Mouse (Mus musculus) MEL (cell line): Measurements from ENCODE around the gene Olfr509.

Experiments used
- EP300 ChIP-seq, 2 experiments: IDR thresholded peaks; 2 replicates each; pipeline ENCODE4 v1.6.1; 2011; ENCODE audit warnings: improper control_type of control experiment in 2 of 2, low read length in 2 of 2, low read depth in 1 of 2, mild to moderate bottlenecking in 1 of 2
- ETS1 ChIP-seq: IDR thresholded peaks from 2 replicates; pipeline ENCODE4 v1.6.1; 2012; ENCODE audit warnings: low read depth, mild to moderate bottlenecking, inconsistent platforms, low read length, improper control_type of control experiment, moderate library complexity
- GATA1 ChIP-seq: IDR thresholded peaks from 2 replicates; pipeline ENCODE4 v1.6.1; 2011; ENCODE audit warnings: low read depth, low read length, improper control_type of control experiment
- NELFE ChIP-seq: IDR thresholded peaks from 2 replicates; pipeline ENCODE4 v1.6.1; 2011; ENCODE audit warnings: low read depth, low read length, improper control_type of control experiment
- UBTF ChIP-seq: IDR thresholded peaks from 2 replicates; pipeline ENCODE4 v1.6.1; 2012; ENCODE audit warnings: low read depth, mild to moderate bottlenecking, inconsistent platforms, low read length, improper control_type of control experiment, moderate library complexity, borderline replicate concordance; ENCODE audit not compliant: insufficient read depth
- USF2 ChIP-seq, 2 experiments: IDR thresholded peaks; 2 replicates each; pipeline ENCODE4 v1.6.1; 2011 to 2012; ENCODE audit warnings: improper control_type of control experiment in 2 of 2, low read length in 2 of 2, borderline replicate concordance in 1 of 2, inconsistent platforms in 1 of 2, low read depth in 1 of 2, mild to moderate bottlenecking in 1 of 2; ENCODE audit not compliant: insufficient read depth in 1 of 2

DNA sequence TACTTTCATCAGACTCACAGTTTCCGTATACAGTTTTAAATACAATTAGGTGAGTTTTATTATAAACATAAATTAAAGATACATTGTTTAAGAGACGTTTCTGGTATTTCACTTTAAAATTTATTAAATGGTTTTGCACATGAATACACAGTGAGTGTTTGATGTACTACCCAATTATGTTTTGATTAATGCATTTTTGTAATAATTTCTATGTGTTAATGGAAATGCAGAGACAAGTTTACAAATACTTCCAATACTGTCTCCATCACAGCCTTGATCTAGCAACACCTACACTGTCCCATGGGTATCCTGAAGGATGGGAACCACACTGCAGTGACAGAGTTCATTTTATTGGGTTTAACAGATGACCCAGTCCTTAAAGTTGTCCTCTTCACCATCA, 30.2 kb downstream of the Olfr509 start, which contains the start of gene Olfr507:
- TF ChIP-seq EP300 (IDR thresholded peaks at IDR 0.05; ENCODE audit: low read depth in 1 of 2, low read length in 2 of 2) (no peak), UBTF (no peak), NELFE (no peak), ETS1 (no peak), GATA1 (no peak), USF2 (IDR thresholded peaks at IDR 0.05; ENCODE audit: borderline replicate concordance in 1 of 2, insufficient read depth in 1 of 2, low read depth in 1 of 2, low read length in 2 of 2) (no peak)
